Mouse (Mus musculus) embryonic facial prominence, embryonic 13.5 days (tissue): Measurements from ENCODE around the gene Sars. TPM values are rescaled to one million over a fixed set of nuclear protein-coding genes. Genes with fewer than 3 reads are reported as not detected.

ENCODE experiments used
- ATAC-seq: fragments of 200-750 bp; cut with Nextera tagmentation; 2 replicates; pipeline ENCODE4 v1.8.0; 2017; ENCODE audit warnings: low read depth; ENCODE audit not compliant: insufficient number of reproducible peaks, insufficient read depth, low FRiP score, low TSS enrichment
- H3K27ac ChIP-seq: fragments of 300-500 bp; sonication (generic); 2 replicates; pipeline ENCODE4 v1.5.1; 2015; ENCODE audit warnings: moderate library complexity, mild to moderate bottlenecking, inconsistent platforms
- H3K27me3 ChIP-seq: fragments of 300-500 bp; sonication (generic); 2 replicates; pipeline ENCODE4 v1.6.1; 2015; ENCODE audit warnings: mild to moderate bottlenecking, inconsistent platforms
- H3K36me3 ChIP-seq: fragments of 300-500 bp; sonication (generic); 2 replicates; pipeline ENCODE4 v1.6.1; 2015; ENCODE audit warnings: mild to moderate bottlenecking, inconsistent platforms
- H3K4me1 ChIP-seq: fragments of 300-500 bp; sonication (generic); 2 replicates; pipeline ENCODE4 v1.6.1; 2015; ENCODE audit warnings: inconsistent platforms
- H3K4me2 ChIP-seq: fragments of 300-500 bp; sonication (generic); 2 replicates; pipeline ENCODE4 v1.6.1; 2015; ENCODE audit warnings: moderate library complexity, mild to moderate bottlenecking, inconsistent platforms
- H3K4me3 ChIP-seq: fragments of 300-500 bp; sonication (generic); 2 replicates; pipeline ENCODE4 v1.5.1; 2015; ENCODE audit warnings: mild to moderate bottlenecking, inconsistent platforms
- H3K9ac ChIP-seq: fragments of 300-500 bp; sonication (generic); 2 replicates; pipeline ENCODE4 v1.6.1; 2015; ENCODE audit warnings: mild to moderate bottlenecking, inconsistent platforms
- H3K9me3 ChIP-seq: fragments of 300-500 bp; sonication (generic); 2 replicates; pipeline ENCODE4 v1.6.1; 2016; ENCODE audit warnings: inconsistent platforms
- WGBS: fragments of 180-500 bp; shearing (Covaris S2); methylation state at CpG from one replicate; pipeline ENCODE4 v1.1.7; 2015; ENCODE audit warnings: mixed read lengths; 5-methylcytosine and 5-hydroxymethylcytosine counted together
- polyA plus RNA-seq: library from polyadenylated mRNA; unstranded; fragments of >200 nt; fragmentation: Nextera tagmentation; extraction: Ambion mirVana; gene quantifications from 2 replicates; pipeline ENCODE4 v1.2.1, GENCODE M21; 2015

Gene Sars
- polyA plus RNA-seq, 1 experiment from 2014 or later, result 116 TPM

DNA sequence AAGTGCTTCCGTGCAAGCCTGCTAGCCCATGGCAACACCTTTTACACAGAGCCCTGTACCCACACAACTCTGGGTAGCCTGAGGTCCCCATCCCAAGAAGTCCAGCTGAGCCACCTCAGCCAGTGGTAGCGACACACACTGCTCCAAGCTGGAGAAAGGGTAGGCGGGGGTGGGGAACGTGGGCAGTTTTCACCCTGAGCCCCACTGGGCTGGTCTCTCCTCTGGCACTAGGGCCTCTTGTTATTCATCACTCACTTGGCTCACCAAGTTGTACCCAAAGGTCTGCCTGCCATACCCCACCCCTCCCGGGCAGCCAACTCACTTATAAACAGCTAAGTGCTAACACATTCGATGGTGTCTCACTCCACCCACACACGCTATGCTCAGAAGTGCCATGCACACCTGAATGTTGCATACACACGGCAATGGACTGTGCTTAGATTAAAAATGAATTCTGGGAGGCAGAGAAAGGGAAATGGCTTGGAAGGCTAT lies 36.4 kb downstream of the Sars start:
- no peak for ATAC-seq
- H3K4me1 ChIP-seq, result peaks cover 28% of the 10 kb centered on the region
- 91% methylated on average over 8 of the region's 8 CpGs for WGBS
- no peak overlapping the region for H3K4me2 ChIP-seq
- H3K27me3 ChIP-seq, result no peaks in the 10 kb centered on the region
- H3K9ac ChIP-seq, result no peak overlapping the region
- peaks cover 9% of the 10 kb centered on the region for H3K9me3 ChIP-seq
- peaks cover 37% of the 10 kb centered on the region for H3K36me3 ChIP-seq
- H3K4me3 ChIP-seq, result no peak overlapping the region
- H3K27ac ChIP-seq, result no peak overlapping the region

DNA sequence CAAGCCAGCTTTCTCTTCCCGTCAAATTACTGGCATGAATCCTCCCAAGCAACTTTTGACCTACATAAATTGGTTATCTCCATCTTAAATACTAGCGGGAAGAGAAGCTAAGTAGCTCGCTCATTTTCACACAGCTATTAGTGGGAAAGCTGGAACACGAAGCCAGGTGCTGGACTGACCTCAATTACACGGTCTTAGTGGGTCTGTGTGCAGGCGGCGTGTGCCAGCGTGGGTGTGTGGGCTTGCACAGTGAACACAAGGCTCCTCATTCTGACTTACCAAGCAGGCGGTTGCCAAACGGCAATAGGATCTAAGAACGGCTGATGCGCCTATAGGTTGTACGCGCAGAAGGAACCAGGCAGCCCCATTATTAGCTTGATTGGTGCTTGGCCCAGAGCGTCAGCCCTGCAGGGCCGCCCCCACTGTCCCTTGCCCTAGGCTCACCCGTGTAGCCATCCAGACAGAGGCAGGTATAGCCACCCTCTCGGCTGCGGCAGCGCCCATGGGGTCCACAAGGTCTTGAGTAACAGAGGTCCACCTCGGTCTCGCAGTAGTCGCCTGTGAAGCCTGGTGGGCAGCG lies 38.6 kb downstream of the Sars start:
- no peak overlapping the region for H3K4me3 ChIP-seq
- no peaks in the 10 kb centered on the region for H3K27me3 ChIP-seq
- H3K9me3 ChIP-seq, result no peaks in the 10 kb centered on the region
- 0 out of 2 replicates have a peak overlapping the region, but pooled peaks have one; percentile 17 for H3K9ac ChIP-seq
- 92% methylated on average over 24 of the region's 24 CpGs for WGBS
- H3K27ac ChIP-seq, result no peak overlapping the region; the same call in 1 of the 2 replicates
- no peak overlapping the region for H3K4me2 ChIP-seq
- no peak for ATAC-seq
- peaks cover 18% of the 10 kb centered on the region for H3K36me3 ChIP-seq
- H3K4me1 ChIP-seq, result peaks cover 27% of the 10 kb centered on the region

DNA sequence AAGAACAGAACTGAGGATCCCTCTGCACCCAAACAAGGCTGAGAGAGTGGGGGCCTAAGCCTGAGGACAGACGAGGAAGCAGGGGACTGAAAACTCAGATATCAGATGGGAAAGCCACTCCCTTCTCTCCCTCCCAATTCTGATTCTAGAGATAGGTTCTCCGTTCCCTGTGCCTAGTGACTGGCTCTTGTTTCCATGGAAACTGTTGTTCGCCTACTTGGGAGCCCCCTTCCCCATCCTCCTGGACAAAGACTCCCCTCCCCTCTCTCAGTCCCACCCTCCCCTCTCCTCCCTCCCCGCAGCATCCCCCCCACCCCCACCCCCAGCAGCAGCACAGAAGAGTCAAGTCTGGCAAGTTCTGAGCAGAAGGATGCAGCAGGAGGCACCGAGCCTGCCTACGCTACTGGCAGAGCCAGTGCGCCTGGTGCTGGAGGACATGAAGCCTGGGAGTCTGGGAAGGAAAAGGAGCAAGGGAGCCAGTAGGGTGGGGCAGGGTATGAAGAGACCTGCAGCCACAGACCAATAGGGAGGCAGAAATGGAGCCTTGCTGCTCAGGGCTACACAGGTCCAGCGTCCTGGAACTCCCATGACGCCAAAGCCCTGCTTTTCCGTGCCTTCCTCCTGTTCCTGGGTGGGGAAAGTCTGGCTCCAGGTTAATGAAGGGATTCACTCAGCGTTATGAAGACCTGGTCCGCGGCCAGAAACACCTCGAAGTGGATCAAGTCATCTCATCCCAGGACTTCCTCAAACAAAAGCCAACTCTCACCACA lies 39.3 kb downstream of the Sars start:
- Histone ChIP-seq H3K36me3 (peaks cover 18% of the 10 kb centered on the region), H3K27ac (no peak overlapping the region; the same call in 1 of the 2 replicates), H3K4me3 (no peak overlapping the region), H3K4me1 (peaks cover 22% of the 10 kb centered on the region), H3K4me2 (no peak overlapping the region), H3K9me3 (no peaks in the 10 kb centered on the region), H3K27me3 (no peaks in the 10 kb centered on the region), H3K9ac (no peak overlapping the region)
- 43% methylated on average over 14 of the region's 14 CpGs for WGBS
- no peak for ATAC-seq

DNA sequence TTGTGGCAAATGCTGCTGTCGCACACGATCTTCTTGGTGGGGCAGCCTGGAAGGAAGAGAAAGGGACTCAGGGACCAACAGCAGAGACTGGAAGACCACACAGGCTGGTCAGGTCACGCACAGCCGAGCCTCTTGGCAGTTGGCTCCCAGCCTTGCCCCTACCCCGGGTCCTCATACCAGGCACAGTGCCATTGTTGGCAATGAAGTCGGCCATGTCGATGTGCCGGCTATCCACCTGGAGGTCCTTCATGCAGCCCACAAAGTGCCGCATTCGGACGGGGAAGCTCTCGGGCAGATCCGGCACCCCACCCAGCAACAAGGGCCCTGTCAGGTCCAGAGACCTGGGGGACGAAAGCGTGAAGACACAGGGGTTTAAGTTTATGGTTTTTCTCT lies 42.5 kb downstream of the Sars start:
- H3K9ac ChIP-seq, result no peak overlapping the region
- 88% methylated on average over 15 of the region's 15 CpGs for WGBS
- peaks cover 13% of the 10 kb centered on the region for H3K4me1 ChIP-seq
- H3K9me3 ChIP-seq, result no peaks in the 10 kb centered on the region
- peaks cover 34% of the 10 kb centered on the region for H3K36me3 ChIP-seq
- no peak overlapping the region for H3K4me2 ChIP-seq
- no peaks in the 10 kb centered on the region for H3K27me3 ChIP-seq
- H3K4me3 ChIP-seq, result no peak overlapping the region
- no peak for ATAC-seq
- peak overlapping the region; percentile 8; the same call in 1 of the 2 replicates for H3K27ac ChIP-seq

DNA sequence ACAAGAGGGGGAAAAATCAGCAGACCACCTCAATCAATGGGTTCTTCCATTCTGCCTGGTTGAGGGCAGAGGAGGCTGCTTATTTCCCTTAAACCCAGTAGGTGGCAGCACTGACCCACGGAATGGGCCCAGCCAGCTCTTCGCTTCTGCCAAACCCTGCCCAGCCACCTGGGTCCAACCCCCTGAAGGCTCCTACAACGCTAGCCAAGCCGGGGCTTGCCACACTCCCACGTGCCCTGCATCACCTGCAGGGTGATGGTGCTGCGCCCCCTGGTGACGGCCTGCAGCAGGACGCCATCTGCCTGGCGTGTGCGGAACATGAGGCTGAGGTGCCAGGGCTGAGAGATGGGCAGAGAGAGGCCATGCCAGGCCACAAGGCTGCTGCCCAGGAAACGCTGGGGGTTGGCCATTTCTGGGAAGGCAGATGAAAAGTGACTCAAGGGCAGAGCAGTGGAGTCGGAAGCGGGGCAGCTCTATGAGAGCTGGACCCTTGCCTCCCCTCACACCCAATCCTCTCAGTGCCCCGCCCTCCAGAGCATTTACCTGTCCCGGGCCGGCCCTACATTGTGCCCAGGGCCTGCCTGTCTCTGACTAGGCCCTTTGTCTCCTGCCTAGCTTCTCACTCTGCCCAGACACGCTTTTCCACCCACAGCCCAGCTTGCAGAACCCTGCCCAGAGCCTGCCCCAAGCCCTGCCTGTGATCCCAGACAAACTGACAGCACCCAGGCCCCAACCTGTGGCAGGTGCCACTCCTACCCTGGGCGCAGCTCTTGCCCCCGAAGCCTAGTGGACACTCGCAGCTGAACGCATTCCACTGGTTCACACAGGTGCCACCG lies 43.1 kb downstream of the Sars start:
- Histone ChIP-seq H3K36me3 (peaks cover 30% of the 10 kb centered on the region), H3K4me3 (peak overlapping the region; percentile 18), H3K9ac (peak overlapping the region; percentile 54), H3K27ac (peak overlapping the region; percentile 8; the same call in 1 of the 2 replicates), H3K27me3 (no peaks in the 10 kb centered on the region), H3K4me2 (peak overlapping the region; percentile 50), H3K9me3 (no peaks in the 10 kb centered on the region), H3K4me1 (peaks cover 13% of the 10 kb centered on the region)
- WGBS, result 37% methylated on average over 22 of the region's 22 CpGs
- ATAC-seq, result peak; percentile 84

DNA sequence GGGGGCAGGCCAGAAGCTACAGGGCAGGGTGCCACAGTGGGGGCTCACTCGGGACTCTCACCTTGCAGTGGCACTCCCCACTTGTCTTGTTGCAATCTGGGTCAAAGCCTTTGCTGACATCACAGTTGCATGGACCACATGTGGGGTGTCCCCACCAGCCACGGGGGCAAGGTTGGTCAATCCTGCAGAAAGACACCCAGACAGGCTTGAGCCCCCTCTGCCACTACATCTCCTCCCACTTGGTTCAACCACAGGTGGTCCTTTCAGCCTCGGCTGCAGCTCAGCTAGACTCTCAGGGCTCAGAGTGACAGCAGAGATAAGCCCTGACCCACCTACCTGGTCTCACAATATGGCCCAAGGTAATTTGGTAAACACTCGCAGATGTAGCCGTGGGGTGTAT lies 44.6 kb downstream of the Sars start:
- Histone ChIP-seq H3K4me3 (no peak overlapping the region), H3K36me3 (peaks cover 37% of the 10 kb centered on the region), H3K9me3 (no peaks in the 10 kb centered on the region), H3K4me2 (no peak overlapping the region), H3K27me3 (no peaks in the 10 kb centered on the region), H3K4me1 (peaks cover 10% of the 10 kb centered on the region), H3K27ac (no peak overlapping the region), H3K9ac (no peak overlapping the region)
- ATAC-seq, result no peak
- WGBS, result 86% methylated on average over 5 of the region's 5 CpGs

DNA sequence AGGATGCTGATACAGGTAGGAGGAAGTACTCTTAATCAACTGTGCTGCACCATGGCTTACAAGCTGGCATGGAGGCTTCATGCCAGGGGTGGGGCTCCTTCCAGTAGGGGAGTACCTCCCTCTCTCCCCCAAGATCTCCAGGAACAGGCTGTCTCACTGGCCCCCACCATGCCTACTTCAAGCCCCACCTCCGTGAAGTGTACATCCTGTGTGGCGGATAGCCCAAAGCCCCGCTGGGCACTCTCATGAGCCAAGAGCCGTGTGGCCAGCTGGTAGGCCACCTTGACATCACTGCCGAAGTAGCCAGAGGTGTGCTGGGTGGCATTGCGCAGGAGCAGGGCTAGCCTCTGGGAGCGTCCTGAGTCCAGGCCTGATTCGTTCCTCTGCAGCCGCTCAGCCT lies 46.7 kb downstream of the Sars start:
- no peak for ATAC-seq
- Histone ChIP-seq H3K9me3 (no peaks in the 10 kb centered on the region), H3K4me2 (no peak overlapping the region), H3K27me3 (no peaks in the 10 kb centered on the region), H3K9ac (no peak overlapping the region), H3K36me3 (peaks cover 33% of the 10 kb centered on the region), H3K27ac (no peak overlapping the region), H3K4me3 (no peak overlapping the region), H3K4me1 (peaks cover 7% of the 10 kb centered on the region)
- whole genome bisulfite sequencing, result 83% methylated on average over 9 of the region's 9 CpGs

DNA sequence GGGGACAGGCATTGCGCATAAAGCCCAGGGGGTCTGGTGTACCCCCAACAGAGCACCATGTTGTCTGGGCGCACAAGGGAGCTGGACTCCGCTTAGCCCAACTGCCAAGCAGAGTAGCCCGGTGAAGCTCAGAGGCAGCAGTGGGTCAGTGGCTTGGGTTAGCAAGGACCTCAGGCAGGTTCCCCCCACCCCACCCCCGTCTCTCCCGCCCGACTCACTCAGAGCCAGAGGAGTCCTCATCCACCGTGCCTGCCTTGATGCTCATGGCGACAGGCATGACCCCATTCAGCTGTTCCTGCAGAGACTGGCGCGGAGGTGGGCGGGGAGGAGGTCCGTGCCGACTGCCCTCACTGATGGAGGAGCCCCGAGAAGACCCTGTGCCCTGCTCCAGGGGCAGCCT lies 52.2 kb downstream of the Sars start:
- Histone ChIP-seq H3K4me3 (no peak overlapping the region), H3K4me1 (peaks cover 22% of the 10 kb centered on the region; the same call in 1 of the 2 replicates), H3K27ac (no peak overlapping the region), H3K9ac (0 out of 2 replicates have a peak overlapping the region, but pooled peaks have one; percentile 12), H3K4me2 (peak overlapping the region; percentile 32), H3K36me3 (peaks cover 21% of the 10 kb centered on the region), H3K27me3 (no peaks in the 10 kb centered on the region), H3K9me3 (no peaks in the 10 kb centered on the region)
- 54% methylated on average over 15 of the region's 15 CpGs for WGBS
- ATAC-seq, result no peak

DNA sequence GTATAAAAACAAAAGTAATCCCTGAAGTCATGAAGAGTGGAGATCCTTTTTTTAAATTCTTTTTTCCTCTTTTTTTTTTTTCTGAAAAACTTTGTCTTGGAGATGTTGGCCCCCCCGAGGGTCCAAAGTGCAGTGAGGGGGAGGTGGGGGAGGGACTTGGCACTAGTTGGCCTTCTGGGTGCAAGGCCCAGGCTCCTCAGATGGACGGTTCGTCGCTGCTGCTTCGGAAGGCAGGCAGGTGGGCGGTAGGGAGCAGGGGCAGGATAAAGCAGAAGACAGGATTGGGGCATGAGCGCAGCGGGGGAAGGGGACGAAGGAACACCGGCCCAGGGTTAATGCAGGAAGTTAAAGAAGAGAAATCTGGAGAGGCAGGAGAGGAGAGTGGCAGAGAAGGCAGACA lies 52.7 kb downstream of the Sars start:
- Histone ChIP-seq H3K9ac (peak overlapping the region; percentile 12; the same call in 1 of the 2 replicates), H3K27ac (no peak overlapping the region), H3K9me3 (no peaks in the 10 kb centered on the region), H3K36me3 (peaks cover 25% of the 10 kb centered on the region), H3K4me2 (peak overlapping the region; percentile 32), H3K27me3 (no peaks in the 10 kb centered on the region), H3K4me3 (no peak overlapping the region), H3K4me1 (peaks cover 22% of the 10 kb centered on the region; the same call in 1 of the 2 replicates)
- no peak for ATAC-seq
- WGBS, result 14% methylated on average over 10 of the region's 10 CpGs

DNA sequence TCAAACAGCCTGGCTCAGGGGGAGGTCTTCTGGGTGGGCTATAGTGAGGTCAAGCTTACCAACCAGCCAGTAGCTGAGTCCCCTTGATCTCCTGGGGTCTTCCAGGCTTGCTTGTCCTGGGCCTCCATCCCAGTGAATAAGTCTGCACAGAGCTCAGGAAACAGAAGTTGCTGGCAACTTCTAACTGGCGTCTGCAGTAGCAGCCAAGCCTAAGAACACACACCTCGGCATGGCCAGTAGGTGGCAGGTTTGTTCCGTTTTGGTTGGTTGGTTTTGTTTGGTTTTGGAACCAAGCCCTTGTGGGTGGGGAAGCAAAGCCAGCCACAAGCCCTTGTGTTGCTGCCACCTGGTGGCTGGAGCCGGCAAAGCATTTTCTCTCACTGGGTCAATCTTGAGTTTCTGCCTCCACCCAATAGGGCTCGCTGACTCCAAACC lies 55.9 kb downstream of the Sars start:
- H3K4me2 ChIP-seq, result peak overlapping the region; percentile 37
- H3K4me3 ChIP-seq, result no peak overlapping the region

DNA sequence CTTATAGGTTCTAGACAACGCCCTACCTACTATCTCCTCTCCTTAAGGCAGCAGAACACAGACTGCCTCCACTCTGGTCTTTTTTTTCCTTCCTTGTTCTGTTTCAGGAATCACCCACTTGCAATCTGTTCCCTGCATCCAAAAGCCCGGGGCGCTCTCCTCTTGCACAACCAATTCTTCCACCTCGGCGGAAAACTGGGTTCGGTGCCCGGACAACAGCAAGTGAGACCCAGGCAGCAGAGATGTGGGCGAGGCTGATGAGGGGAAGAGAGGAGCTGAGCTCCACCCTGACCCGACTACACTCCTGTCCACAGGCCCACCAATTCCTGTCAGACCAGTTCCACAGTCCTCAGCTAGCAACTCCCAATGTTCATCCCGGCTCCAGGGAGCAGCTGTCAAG lies 58.8 kb downstream of the Sars start:
- H3K9ac ChIP-seq, result no peak overlapping the region
- H3K27me3 ChIP-seq, result no peaks in the 10 kb centered on the region
- no peaks in the 10 kb centered on the region for H3K9me3 ChIP-seq
- no peak overlapping the region for H3K27ac ChIP-seq
- ATAC-seq, result no peak
- peaks cover 20% of the 10 kb centered on the region for H3K36me3 ChIP-seq
- H3K4me3 ChIP-seq, result no peak overlapping the region
- WGBS, result 81% methylated on average over 10 of the region's 10 CpGs
- H3K4me2 ChIP-seq, result no peak overlapping the region; the same call in 1 of the 2 replicates
- H3K4me1 ChIP-seq, result peaks cover 53% of the 10 kb centered on the region

More for the DNA sequence above, 55.9 kb downstream of the Sars start:
- WGBS, result 0% methylated on average over 5 of the region's 5 CpGs
- ATAC-seq, result peak; percentile 53
- Histone ChIP-seq H3K27ac (peak overlapping the region; percentile 80), H3K36me3 (peaks cover 23% of the 10 kb centered on the region), H3K9me3 (no peaks in the 10 kb centered on the region), H3K27me3 (no peaks in the 10 kb centered on the region), H3K4me1 (peaks cover 47% of the 10 kb centered on the region), H3K9ac (peak overlapping the region; percentile 55)
